Mouse (Mus musculus) spleen, adult 2 months (tissue): Measurements from ENCODE around the gene Cenpm.

Experiments used
- CTCF ChIP-seq: fragments of 200-500 bp; IDR thresholded peaks from 2 replicates; pipeline ENCODE4 v1.5.1; 2011; ENCODE audit warnings: mild to moderate bottlenecking, inconsistent platforms; ENCODE audit not compliant: insufficient read depth, insufficient read length, insufficient replicate concordance; ENCODE audit errors: extremely low read depth
- POLR2A ChIP-seq: fragments of 200-500 bp; IDR thresholded peaks from 2 replicates; pipeline ENCODE4 v1.6.1; 2011; ENCODE audit warnings: low read depth, low read length, inconsistent platforms

DNA sequence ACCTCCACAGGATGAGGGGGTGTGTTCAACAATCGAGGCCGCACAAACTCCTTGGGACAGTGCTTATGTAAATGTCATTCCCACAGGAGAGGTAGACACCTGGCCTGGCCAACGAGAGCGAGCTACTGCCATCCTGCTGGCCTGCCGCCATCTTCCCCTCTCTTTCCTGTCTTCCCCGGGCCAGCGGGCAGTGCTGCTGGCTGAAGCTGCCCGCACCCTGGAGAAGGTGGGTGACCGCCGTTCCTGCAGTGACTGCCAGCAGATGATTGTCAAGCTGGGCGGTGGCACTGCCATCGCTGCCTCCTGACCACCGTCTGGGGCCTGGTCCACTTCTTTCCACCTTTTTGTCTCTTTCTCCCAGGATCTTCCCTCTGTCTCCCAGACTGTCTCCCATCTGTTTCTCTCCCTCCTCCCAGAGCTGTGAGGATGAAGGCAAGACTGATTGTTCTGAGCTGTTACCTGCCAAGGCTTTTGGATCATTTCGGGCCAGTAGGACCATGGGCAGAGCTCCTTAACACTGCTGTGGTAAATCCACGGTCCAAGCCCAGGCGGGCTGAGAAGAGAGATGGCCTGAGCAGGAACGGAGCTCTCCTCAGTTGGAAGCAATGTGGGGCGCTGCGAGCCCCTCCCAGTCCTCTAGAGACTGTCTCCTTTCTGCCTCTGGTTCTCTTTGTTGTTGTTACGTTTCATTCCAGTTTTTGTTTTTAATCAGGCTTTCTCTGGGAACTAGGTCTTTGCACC lies 40.8 kb downstream of the Cenpm start:
- TF ChIP-seq POLR2A (no peak), CTCF (no peak)
